Mouse (Mus musculus) heart, embryonic 10.5 days (tissue): ENCODE results near the gene Oca2. TPM values are rescaled to one million over a fixed set of nuclear protein-coding genes. Genes with fewer than 3 reads are reported as not detected.

Experiments
- DNase-seq: peaks from one replicate; pipeline ENCODE4 v3.0.0-alpha.2; 2017; ENCODE audit warnings: low spot score
- H3K27ac ChIP-seq: fragments of 300-500 bp; sonication (generic); 2 replicates; pipeline ENCODE4 v1.5.1; 2016; ENCODE audit warnings: mild to moderate bottlenecking
- H3K27me3 ChIP-seq: fragments of 300-500 bp; sonication (generic); 2 replicates; pipeline ENCODE4 v1.6.1; 2016; ENCODE audit warnings: mild to moderate bottlenecking; ENCODE audit not compliant: poor library complexity, insufficient read depth, severe bottlenecking
- H3K36me3 ChIP-seq: fragments of 300-500 bp; sonication (generic); 2 replicates; pipeline ENCODE4 v1.6.1; 2016; ENCODE audit warnings: mild to moderate bottlenecking, moderate library complexity
- H3K4me1 ChIP-seq: fragments of 300-500 bp; sonication (generic); 2 replicates; pipeline ENCODE4 v1.6.1; 2016; ENCODE audit warnings: mild to moderate bottlenecking
- H3K4me3 ChIP-seq: fragments of 300-500 bp; sonication (generic); 2 replicates; pipeline ENCODE4 v1.5.1; 2016; ENCODE audit warnings: mild to moderate bottlenecking, moderate library complexity
- H3K9me3 ChIP-seq: fragments of 300-500 bp; sonication (generic); 2 replicates; pipeline ENCODE4 v1.6.1; 2016; ENCODE audit warnings: mild to moderate bottlenecking, moderate library complexity
- WGBS: fragments of 180-500 bp; shearing (Covaris S2); methylation state at CpG from one replicate; pipeline ENCODE4 v1.1.7; 2016; 5-methylcytosine and 5-hydroxymethylcytosine counted together
- polyA plus RNA-seq: library from polyadenylated mRNA; unstranded; fragments of >200 nt; fragmentation: Nextera tagmentation; extraction: Ambion mirVana; gene quantifications from 2 replicates; pipeline ENCODE4 v1.2.1, GENCODE M21; 2016

Gene Oca2
- polyA plus RNA-seq, 1 experiment from 2014 or later = not detected

DNA sequence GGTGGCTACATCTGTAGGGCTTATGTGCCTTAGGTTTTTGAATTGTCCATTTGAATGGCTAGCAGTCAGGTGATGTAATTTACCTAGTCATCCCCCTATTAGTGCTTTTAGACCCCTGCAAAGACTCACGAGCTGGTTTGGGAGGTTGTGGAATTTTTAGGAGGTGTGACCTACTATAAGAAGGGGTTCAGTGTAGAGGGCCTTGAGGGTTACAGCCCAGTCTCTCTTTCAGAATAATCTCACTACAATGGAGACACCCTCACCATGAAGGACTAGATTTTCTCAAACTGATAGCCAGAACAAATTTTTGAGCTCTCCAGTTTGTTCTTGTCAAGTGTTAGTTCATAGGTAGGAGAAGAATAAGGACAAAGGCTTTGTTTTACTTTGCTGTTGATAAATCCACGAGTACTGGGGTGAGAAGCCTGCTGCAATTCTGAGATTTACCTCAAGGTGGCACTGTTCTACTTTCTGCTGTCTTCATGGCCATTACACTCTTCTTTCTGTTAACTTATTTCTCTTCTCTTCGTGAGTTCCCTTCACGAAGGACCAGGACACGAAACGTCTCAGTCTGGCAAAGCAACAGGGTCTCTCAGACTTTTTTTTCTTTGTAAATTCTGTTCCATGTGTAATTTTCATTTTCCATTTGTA lies 52.0 kb downstream of the Oca2 start:
- H3K27ac ChIP-seq = no peak overlapping the region
- 50% methylated on average over 6 of the region's 6 CpGs for whole genome bisulfite sequencing
- no peaks in the 10 kb centered on the region for H3K27me3 ChIP-seq
- no peak for DNase-seq
- no peaks in the 10 kb centered on the region for H3K9me3 ChIP-seq
- H3K36me3 ChIP-seq = no peaks in the 10 kb centered on the region
- H3K4me1 ChIP-seq = no peaks in the 10 kb centered on the region
- H3K4me3 ChIP-seq = no peak overlapping the region

DNA sequence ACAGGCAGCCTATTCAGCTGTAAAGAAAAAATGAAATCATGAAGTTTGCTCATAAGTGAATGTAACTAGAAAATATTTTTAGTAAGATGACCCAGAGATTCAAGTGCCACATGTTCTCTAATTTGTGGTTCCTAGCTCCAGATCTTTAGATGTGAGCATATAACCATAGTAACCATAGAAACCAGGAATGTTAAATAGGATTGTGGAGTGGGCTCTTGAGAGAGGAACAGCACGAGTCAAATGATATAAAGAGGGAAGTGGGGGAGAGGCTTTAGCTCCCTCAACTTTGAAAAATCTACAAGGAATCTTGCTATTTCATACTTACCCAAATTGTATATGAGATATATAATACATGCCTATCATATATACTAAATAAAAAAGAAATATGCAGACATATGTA lies 64.8 kb downstream of the Oca2 start:
- no peaks in the 10 kb centered on the region for H3K36me3 ChIP-seq
- 30% methylated on average over 1 of the region's 1 CpGs for WGBS
- DNase-seq = no peak

GRCm38 (mm10) chr7:56314358-56314757 lies 74.8 kb downstream of the Oca2 start:
- no peaks in the 10 kb centered on the region for H3K27me3 ChIP-seq
- H3K4me3 ChIP-seq = no peak overlapping the region
- H3K27ac ChIP-seq = no peak overlapping the region
- DNase-seq = no peak
- H3K4me1 ChIP-seq = no peaks in the 10 kb centered on the region
- H3K9me3 ChIP-seq = no peaks in the 10 kb centered on the region
- H3K36me3 ChIP-seq = no peaks in the 10 kb centered on the region
- 90% methylated on average over 5 of the region's 5 CpGs for WGBS

More for the DNA sequence above, 64.8 kb downstream of the Oca2 start:
- H3K9me3 ChIP-seq = no peaks in the 10 kb centered on the region
- H3K4me3 ChIP-seq = no peak overlapping the region
- H3K27me3 ChIP-seq = no peaks in the 10 kb centered on the region
- no peaks in the 10 kb centered on the region for H3K4me1 ChIP-seq
- H3K27ac ChIP-seq = no peak overlapping the region

- no peak for DNase-seq
- Histone ChIP-seq H3K9me3 (no peaks in the 10 kb centered on the region), H3K27me3 (no peaks in the 10 kb centered on the region), H3K4me3 (no peak overlapping the region), H3K4me1 (no peaks in the 10 kb centered on the region), H3K27ac (no peak overlapping the region), H3K36me3 (no peaks in the 10 kb centered on the region)
- 67% methylated on average over 7 of the region's 7 CpGs for WGBS
These were observed 76.3 kb downstream of the Oca2 start for GRCm38 (mm10) chr7:56315630-56316529.

DNA sequence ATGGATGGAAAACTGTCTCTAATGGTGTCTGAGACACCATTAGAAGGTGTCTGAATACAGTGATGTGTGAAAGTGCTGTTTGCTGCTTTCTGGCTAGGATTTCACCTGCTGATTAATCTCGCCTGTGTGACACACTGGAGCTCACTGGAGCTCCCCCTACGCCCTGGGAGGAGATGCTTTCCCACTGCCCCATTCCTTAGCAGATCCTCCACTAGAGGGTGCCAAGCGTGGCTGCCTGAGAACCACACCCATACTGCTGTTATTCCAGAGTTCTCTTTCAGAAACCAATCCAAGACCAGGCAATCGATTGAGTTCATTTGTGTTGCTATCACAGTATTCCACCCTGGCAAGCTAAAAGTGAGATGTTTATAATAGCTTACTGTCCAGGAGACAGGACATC lies 88.2 kb downstream of the Oca2 start:
- Histone ChIP-seq H3K27me3 (no peaks in the 10 kb centered on the region), H3K27ac (no peak overlapping the region), H3K9me3 (no peaks in the 10 kb centered on the region), H3K4me3 (no peak overlapping the region), H3K36me3 (no peaks in the 10 kb centered on the region), H3K4me1 (no peaks in the 10 kb centered on the region)
- no peak for DNase-seq
- WGBS = 41% methylated on average over 4 of the region's 4 CpGs

DNA sequence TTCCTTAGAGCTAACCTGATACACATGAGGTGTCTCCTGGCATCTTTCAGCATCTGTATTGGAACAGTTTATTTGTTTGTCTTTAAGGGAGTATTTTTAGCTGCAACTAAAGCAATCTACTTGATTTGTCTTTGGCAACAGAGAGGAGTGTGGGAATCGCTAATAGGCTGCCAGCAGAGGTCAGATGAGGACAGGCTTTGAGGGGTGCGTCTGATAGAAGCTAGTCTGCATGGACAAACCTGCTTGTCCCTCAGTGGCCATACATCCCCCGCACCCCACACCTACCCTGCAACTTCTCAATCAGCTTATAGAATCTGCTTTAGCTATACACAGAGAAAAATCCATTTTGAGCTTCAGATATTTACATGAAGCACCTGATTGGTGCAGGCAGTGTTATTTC lies 109.0 kb downstream of the Oca2 start:
- no peak for DNase-seq
- H3K9me3 ChIP-seq = no peaks in the 10 kb centered on the region
- H3K27me3 ChIP-seq = no peaks in the 10 kb centered on the region
- H3K4me3 ChIP-seq = no peak overlapping the region
- no peaks in the 10 kb centered on the region for H3K36me3 ChIP-seq
- no peak overlapping the region for H3K27ac ChIP-seq
- H3K4me1 ChIP-seq = no peaks in the 10 kb centered on the region
- 55% methylated on average over 3 of the region's 3 CpGs for WGBS

DNA sequence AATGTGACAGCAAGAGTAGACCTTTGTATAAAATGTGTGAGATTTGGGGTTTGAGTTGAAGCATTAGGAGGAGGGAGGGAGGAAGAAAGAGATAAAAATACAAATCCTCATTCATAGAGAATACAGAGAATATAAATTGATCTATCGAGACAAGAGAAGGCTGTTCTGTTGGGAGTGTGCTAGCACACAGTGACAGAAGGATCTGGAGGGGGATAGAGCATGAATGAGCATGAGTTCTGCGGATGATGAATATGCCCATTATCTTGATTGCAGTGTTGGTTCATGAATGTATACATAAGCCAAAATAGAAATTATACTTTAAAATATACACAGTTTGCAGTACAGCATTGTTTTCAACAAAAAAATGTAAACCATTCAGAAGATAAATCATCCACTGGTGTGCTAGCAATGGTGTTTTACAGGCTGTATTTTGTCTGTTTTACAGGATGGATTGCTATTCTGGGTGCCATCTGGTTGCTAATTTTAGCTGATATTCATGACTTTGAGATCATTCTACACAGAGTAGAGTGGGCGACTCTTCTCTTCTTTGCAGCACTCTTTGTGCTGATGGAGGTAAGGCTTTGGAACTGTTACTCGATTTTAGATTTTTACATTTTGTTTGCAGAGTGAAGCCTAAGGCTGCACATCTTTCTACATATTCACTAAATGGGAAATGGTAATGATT lies 117.2 kb downstream of the Oca2 start:
- Histone ChIP-seq H3K27ac (no peak overlapping the region), H3K36me3 (no peaks in the 10 kb centered on the region), H3K9me3 (no peaks in the 10 kb centered on the region), H3K4me3 (no peak overlapping the region), H3K4me1 (no peaks in the 10 kb centered on the region), H3K27me3 (no peaks in the 10 kb centered on the region)
- DNase-seq = no peak
- 81% methylated on average over 4 of the region's 4 CpGs for WGBS

DNA sequence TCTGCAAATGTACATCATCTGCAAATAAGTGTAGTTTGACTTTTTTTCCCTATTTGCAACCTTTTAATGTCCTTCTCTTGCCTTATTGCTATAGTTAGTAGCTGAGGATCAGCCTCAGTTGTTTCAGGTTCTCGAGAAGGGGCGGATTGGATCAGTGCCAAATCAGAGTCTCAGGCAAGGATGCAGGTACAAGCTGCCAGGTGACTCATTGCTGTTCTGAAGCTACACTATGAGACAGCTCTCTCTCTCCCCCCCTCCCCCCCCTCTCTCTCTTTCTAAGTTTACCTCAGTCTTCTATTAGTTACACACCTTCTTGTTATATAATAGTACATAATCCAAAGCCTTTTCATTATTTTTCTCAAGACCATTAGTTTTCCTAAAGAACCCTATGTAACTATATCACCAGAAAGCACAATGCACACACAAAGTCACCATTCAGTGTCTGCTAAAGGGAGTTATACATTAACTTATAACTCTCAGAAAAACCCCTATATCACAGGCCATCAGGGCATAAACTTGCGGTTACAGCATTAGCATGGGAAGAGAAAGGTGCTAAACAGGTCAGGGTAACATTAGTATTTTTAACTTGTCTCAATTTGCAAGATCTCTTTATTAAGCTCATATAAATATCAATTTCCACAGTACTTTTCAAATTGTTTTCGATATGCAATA lies 142.3 kb downstream of the Oca2 start:
- no peaks in the 10 kb centered on the region for H3K36me3 ChIP-seq
- H3K4me1 ChIP-seq = no peaks in the 10 kb centered on the region
- H3K27ac ChIP-seq = no peak overlapping the region
- no peak for DNase-seq
- H3K4me3 ChIP-seq = no peak overlapping the region
- no peaks in the 10 kb centered on the region for H3K27me3 ChIP-seq
- 80% methylated on average over 4 of the region's 4 CpGs for WGBS
- no peaks in the 10 kb centered on the region for H3K9me3 ChIP-seq

GRCm38 (mm10) chr7:56382706-56383105 lies 143.1 kb downstream of the Oca2 start:
- Histone ChIP-seq H3K4me1 (no peaks in the 10 kb centered on the region), H3K36me3 (no peaks in the 10 kb centered on the region), H3K27me3 (no peaks in the 10 kb centered on the region), H3K27ac (no peak overlapping the region), H3K4me3 (no peak overlapping the region), H3K9me3 (no peaks in the 10 kb centered on the region)
- DNase-seq = no peak
- 86% methylated on average over 1 of the region's 1 CpGs for WGBS

GRCm38 (mm10) chr7:56388295-56388694 lies 148.7 kb downstream of the Oca2 start:
- 65% methylated on average over 2 of the region's 2 CpGs for WGBS
- H3K4me1 ChIP-seq = no peaks in the 10 kb centered on the region
- no peak for DNase-seq

GRCm38 (mm10) chr7:56418182-56418836 lies 178.7 kb downstream of the Oca2 start:
- DNase-seq = no peak
- Histone ChIP-seq H3K9me3 (no peaks in the 10 kb centered on the region), H3K4me3 (no peak overlapping the region), H3K36me3 (no peaks in the 10 kb centered on the region), H3K4me1 (no peaks in the 10 kb centered on the region), H3K27ac (no peak overlapping the region), H3K27me3 (no peaks in the 10 kb centered on the region)
- WGBS = 59% methylated on average over 6 of the region's 6 CpGs

More at GRCm38 (mm10) chr7:56388295-56388694, 148.7 kb downstream of the Oca2 start:
- Histone ChIP-seq H3K9me3 (no peaks in the 10 kb centered on the region), H3K36me3 (no peaks in the 10 kb centered on the region), H3K27ac (no peak overlapping the region), H3K4me3 (no peak overlapping the region), H3K27me3 (no peaks in the 10 kb centered on the region)

GRCm38 (mm10) chr7:56419253-56419844 lies 179.8 kb downstream of the Oca2 start:
- WGBS = 19% methylated on average over 5 of the region's 5 CpGs
- H3K4me1 ChIP-seq = no peaks in the 10 kb centered on the region
- DNase-seq = no peak

More at GRCm38 (mm10) chr7:56419253-56419844, 179.8 kb downstream of the Oca2 start:
- Histone ChIP-seq H3K36me3 (no peaks in the 10 kb centered on the region), H3K27ac (no peak overlapping the region), H3K4me3 (no peak overlapping the region), H3K9me3 (no peaks in the 10 kb centered on the region), H3K27me3 (no peaks in the 10 kb centered on the region)
